Mouse (Mus musculus) MEL (cell line): ENCODE data around the gene Dapk1.

Experiments
- CHD2 ChIP-seq: IDR thresholded peaks from 2 replicates; pipeline ENCODE4 v1.6.1; 2011; ENCODE audit warnings: low read length, improper control_type of control experiment
- CTCF ChIP-seq, 3 experiments: IDR thresholded peaks in 2 of 3; conservative IDR thresholded peaks in 1 of 3; 2 replicates each; pipeline ENCODE4 v1.5.1; 2011 to 2012; ENCODE audit warnings: low read length in 3 of 3, low read depth in 2 of 3, mild to moderate bottlenecking in 2 of 3, improper control_type of control experiment in 1 of 3, inconsistent platforms in 1 of 3, mixed read lengths in 1 of 3, moderate library complexity in 1 of 3; ENCODE audit not compliant: control insufficient read depth in 1 of 3, insufficient read depth in 1 of 3, poor library complexity in 1 of 3, severe bottlenecking in 1 of 3
- ELF1 ChIP-seq: IDR thresholded peaks from 2 replicates; pipeline ENCODE4 v1.6.1; 2014; ENCODE audit warnings: low read depth, mild to moderate bottlenecking, inconsistent platforms, low read length, improper control_type of control experiment, moderate library complexity
- EP300 ChIP-seq, 2 experiments: IDR thresholded peaks; 2 replicates each; pipeline ENCODE4 v1.6.1; 2011; ENCODE audit warnings: improper control_type of control experiment in 2 of 2, low read length in 2 of 2, low read depth in 1 of 2, mild to moderate bottlenecking in 1 of 2
- ETS1 ChIP-seq: IDR thresholded peaks from 2 replicates; pipeline ENCODE4 v1.6.1; 2012; ENCODE audit warnings: low read depth, mild to moderate bottlenecking, inconsistent platforms, low read length, improper control_type of control experiment, moderate library complexity
- JUND ChIP-seq: IDR thresholded peaks from 2 replicates; pipeline ENCODE4 v1.6.1; 2011; ENCODE audit warnings: low read depth, mild to moderate bottlenecking, improper control_type of control experiment, low read length
- MAX ChIP-seq: IDR thresholded peaks from 2 replicates; pipeline ENCODE4 v1.6.1; 2011; ENCODE audit warnings: low read length, improper control_type of control experiment
- NRF1 ChIP-seq: IDR thresholded peaks from 2 replicates; pipeline ENCODE4 v1.6.1; 2014; ENCODE audit warnings: low read depth, mild to moderate bottlenecking, inconsistent platforms, low read length, improper control_type of control experiment, moderate library complexity; ENCODE audit not compliant: poor library complexity, insufficient read depth, severe bottlenecking
- POLR2A ChIP-seq, 2 experiments: IDR thresholded peaks; 2 replicates each; pipeline ENCODE4 v1.6.1; 2011 to 2012; ENCODE audit warnings: low read length in 2 of 2, mild to moderate bottlenecking in 2 of 2, control low read depth in 1 of 2, improper control_type of control experiment in 1 of 2, low read depth in 1 of 2, moderate library complexity in 1 of 2; ENCODE audit not compliant: control insufficient read depth in 1 of 2, insufficient read depth in 1 of 2, poor library complexity in 1 of 2
- POLR2AphosphoS2 ChIP-seq: IDR thresholded peaks from 2 replicates; pipeline ENCODE4 v1.6.1; 2011; ENCODE audit warnings: low read length, improper control_type of control experiment
- ZNF384 ChIP-seq: IDR thresholded peaks from 2 replicates; pipeline ENCODE4 v1.6.1; 2012; ENCODE audit warnings: low read depth, mild to moderate bottlenecking, inconsistent platforms, low read length, improper control_type of control experiment

DNA sequence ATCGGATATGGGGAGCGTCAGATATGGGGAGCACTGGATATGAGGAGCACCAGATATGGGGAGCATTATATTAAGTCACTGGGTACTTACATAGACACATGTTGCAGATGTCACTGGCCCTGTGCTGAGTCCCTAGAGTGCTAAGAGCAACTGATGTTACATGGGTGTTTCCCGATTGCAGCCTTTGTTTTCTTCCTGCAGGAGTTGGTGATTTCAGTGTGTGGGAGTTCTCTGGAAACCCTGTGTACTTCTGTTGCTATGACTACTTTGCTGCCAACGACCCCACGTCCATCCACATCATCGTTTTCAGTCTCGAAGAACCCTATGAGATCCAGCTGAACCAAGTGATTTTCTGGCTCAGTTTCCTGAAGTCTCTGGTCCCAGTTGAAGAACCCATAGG, 149.2 kb downstream of the Dapk1 start:
- no peak for TF ChIP-seq CTCF (IDR thresholded peaks at IDR 0.05 in 2 of 3, conservative IDR thresholded peaks at IDR 0.05 in 1 of 3; ENCODE audit: control insufficient read depth in 1 of 3, insufficient read depth in 1 of 3, low read depth in 2 of 3, low read length in 3 of 3, poor library complexity in 1 of 3, severe bottlenecking in 1 of 3)
- no peak for TF ChIP-seq ELF1
- TF ChIP-seq ZNF384 = no peak
- TF ChIP-seq CHD2 = no peak
- TF ChIP-seq POLR2A (IDR thresholded peaks at IDR 0.05; ENCODE audit: control insufficient read depth in 1 of 2, insufficient read depth in 1 of 2, low read depth in 1 of 2, low read length in 2 of 2, poor library complexity in 1 of 2) = no peak
- no peak for TF ChIP-seq JUND
- no peak for TF ChIP-seq NRF1
- TF ChIP-seq MAX = no peak
- TF ChIP-seq EP300 (IDR thresholded peaks at IDR 0.05; ENCODE audit: low read depth in 1 of 2, low read length in 2 of 2) = no peak
- TF ChIP-seq POLR2AphosphoS2 = no peak
- no peak for TF ChIP-seq ETS1
